Mouse (Mus musculus) macrophage (primary cell): Measurements from ENCODE around the gene Gm867. TPM values are rescaled to one million over a fixed set of nuclear protein-coding genes. Genes with fewer than 3 reads are reported as not detected.

ENCODE experiments used
- H3K27ac ChIP-seq: fragments of 350-480 bp; formaldehyde crosslinking; 2 replicates; pipeline ENCODE4 v1.9.0; 2021
- H3K36me3 ChIP-seq: fragments of 350-480 bp; formaldehyde crosslinking; 2 replicates; pipeline ENCODE4 v1.9.0; 2021; ENCODE audit errors: inconsistent target
- H3K4me3 ChIP-seq: fragments of 350-480 bp; formaldehyde crosslinking; 2 replicates; pipeline ENCODE4 v1.9.0; 2021; ENCODE audit errors: inconsistent target
- H3K79me2 ChIP-seq: fragments of 350-480 bp; formaldehyde crosslinking; 2 replicates; pipeline ENCODE4 v1.9.0; 2021; ENCODE audit errors: inconsistent target
- WGBS: methylation state at CpG from one replicate; pipeline ENCODE4 v1.1.7; 2026; ENCODE audit warnings: inconsistent platforms; ENCODE audit not compliant: missing documents; 5-methylcytosine and 5-hydroxymethylcytosine counted together
- polyA plus RNA-seq: library from polyadenylated mRNA; stranded (reverse); fragments of 250-400 nt; gene quantifications from 3 replicates; pipeline ENCODE4 v1.2.4, GENCODE M21; 2018; ENCODE audit warnings: inconsistent platforms
- total RNA-seq, 78 experiments: library from RNA; depleted of rRNA; stranded (reverse); fragments of 250-400 nt; gene quantifications; 1 replicate in 9 of 78; 2 replicates in 24 of 78; 3 replicates in 43 of 78; 4 replicates in 2 of 78; pipeline ENCODE4 v1.2.4; 2018; ENCODE audit warnings: inconsistent platforms in 56 of 78

Gene Gm867
- not detected for total RNA-seq (2018; cell fraction: chromatin; rRNA removed)
- not detected for total RNA-seq (2018; cell fraction: cytosol; rRNA removed)
- total RNA-seq (2018; cell fraction: nucleus; rRNA removed): not detected
- not detected in 3 replicates for polyA plus RNA-seq

- H3K4me3 ChIP-seq: no peak within 1 kb of the TSS
- no peak within 1 kb of the TSS for H3K27ac ChIP-seq
- WGBS: 88% methylated on average over 5 of the region's 5 CpGs
- no peaks in the 10 kb centered on the region for H3K36me3 ChIP-seq
- no peaks in the 10 kb centered on the region for H3K79me2 ChIP-seq
These were observed at the start of gene Gm867 for GRCm38 (mm10) chr10:75940520-75940919. Gene Gm867 (minus strand): TSS chr10:75940672.

- no peaks in the 10 kb centered on the region for H3K79me2 ChIP-seq
- no peak overlapping the region for H3K4me3 ChIP-seq
- H3K27ac ChIP-seq: no peak overlapping the region
- WGBS: 96% methylated on average over 3 of the region's 3 CpGs
- H3K36me3 ChIP-seq: no peaks in the 10 kb centered on the region
These were observed 39.0 kb upstream of the Gm867 start for GRCm38 (mm10) chr10:75979432-75979831.

- Histone ChIP-seq H3K36me3 (no peaks in the 10 kb centered on the region), H3K27ac (no peak overlapping the region), H3K4me3 (no peak overlapping the region), H3K79me2 (no peaks in the 10 kb centered on the region)
- 83% methylated on average over 5 of the region's 5 CpGs for WGBS
These were observed 38.3 kb upstream of the Gm867 start for GRCm38 (mm10) chr10:75978835-75979157.

DNA sequence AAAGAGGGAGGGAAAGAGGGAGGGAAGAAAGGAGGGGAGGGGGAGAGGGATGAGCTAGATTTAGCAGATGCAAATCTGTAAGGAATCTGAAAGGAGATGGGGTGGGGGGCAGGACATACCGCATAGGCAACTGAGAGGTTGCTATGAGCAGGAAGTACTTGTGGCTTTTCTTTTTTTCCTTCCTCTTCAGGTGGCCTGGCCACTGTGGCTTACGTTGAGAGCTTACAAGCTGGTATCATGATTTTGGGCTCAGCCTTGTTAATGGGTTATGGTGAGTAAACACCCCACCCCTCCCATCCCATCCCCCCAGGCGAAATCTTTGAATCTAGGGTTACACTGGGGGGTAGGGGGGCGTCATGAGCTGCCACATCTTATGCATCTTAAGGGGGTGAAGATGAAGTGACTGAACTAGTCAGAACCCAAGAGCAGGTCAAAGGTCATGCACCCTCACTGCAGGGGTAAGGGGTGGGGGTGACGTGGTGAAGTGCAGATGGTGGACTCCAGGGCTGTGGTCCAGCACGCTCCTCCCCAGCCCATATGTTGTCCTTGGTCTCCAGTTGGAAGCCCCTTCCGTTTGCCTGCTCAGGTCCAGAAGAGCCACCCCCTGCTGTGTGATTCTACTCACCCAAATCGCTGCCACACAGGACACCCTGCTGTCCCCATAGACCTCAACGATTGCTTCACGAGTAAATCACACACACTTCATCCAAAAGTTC lies 37.8 kb upstream of the Gm867 start:
- no peaks in the 10 kb centered on the region for H3K79me2 ChIP-seq
- H3K27ac ChIP-seq: no peak overlapping the region
- H3K4me3 ChIP-seq: no peak overlapping the region
- WGBS: 27% methylated on average over 10 of the region's 10 CpGs
- no peaks in the 10 kb centered on the region for H3K36me3 ChIP-seq

DNA sequence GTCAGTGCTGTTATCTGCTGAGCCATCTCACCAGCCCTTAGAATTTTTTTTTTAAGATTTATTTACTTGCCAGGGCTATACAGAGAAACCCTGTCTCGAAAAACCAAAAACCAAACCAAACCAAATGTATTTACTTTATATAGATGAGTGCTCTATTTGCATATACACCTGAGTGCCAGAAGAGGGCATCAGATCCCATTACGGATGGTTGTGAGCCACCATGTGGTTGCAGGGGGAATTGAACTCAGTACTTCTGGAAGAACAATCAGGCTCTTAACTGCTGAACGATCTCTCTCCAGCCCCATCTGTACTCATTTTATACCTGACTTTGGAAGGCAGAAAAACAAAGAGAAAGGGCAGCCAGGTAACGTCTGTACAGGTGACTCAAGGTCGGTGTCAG lies 34.7 kb upstream of the Gm867 start:
- no peaks in the 10 kb centered on the region for H3K79me2 ChIP-seq
- H3K4me3 ChIP-seq: no peak overlapping the region
- no peaks in the 10 kb centered on the region for H3K36me3 ChIP-seq
- WGBS: 75% methylated on average over 5 of the region's 5 CpGs
- no peak overlapping the region for H3K27ac ChIP-seq

DNA sequence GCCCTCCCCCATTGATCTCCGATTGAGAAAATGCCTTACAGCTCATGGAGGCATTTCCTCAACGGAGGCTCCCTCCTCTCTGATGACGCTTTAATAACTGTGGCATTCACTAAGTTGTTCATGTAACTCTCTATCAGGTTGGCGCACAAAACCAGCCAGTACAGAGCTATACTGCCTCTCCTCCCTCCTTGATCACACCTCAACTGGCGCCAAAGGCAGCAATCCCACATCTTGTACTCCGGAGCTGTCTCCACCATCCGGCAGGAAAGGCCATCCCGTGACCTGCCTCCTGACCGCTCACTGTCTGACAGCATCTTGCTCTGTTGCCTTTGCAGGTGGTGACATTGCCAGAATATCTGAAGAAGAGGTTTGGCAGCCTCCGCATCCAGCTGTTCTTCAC lies 33.4 kb upstream of the Gm867 start:
- WGBS: 90% methylated on average over 10 of the region's 10 CpGs
- Histone ChIP-seq H3K27ac (no peak overlapping the region), H3K36me3 (no peaks in the 10 kb centered on the region), H3K79me2 (no peaks in the 10 kb centered on the region), H3K4me3 (no peak overlapping the region)

GRCm38 (mm10) chr10:75954381-75954811 lies 13.9 kb upstream of the Gm867 start, which contains the start of gene Gm5134:
Gene Gm5134 (plus strand): TSS chr10:75954514.
- Histone ChIP-seq H3K36me3 (no peaks in the 10 kb centered on the region), H3K4me3 (peak within 1 kb of the TSS; percentile 2; the same call in 1 of the 2 replicates), H3K79me2 (no peaks in the 10 kb centered on the region), H3K27ac (no peak within 1 kb of the TSS)
- 22% methylated on average over 20 of the region's 20 CpGs for WGBS

DNA sequence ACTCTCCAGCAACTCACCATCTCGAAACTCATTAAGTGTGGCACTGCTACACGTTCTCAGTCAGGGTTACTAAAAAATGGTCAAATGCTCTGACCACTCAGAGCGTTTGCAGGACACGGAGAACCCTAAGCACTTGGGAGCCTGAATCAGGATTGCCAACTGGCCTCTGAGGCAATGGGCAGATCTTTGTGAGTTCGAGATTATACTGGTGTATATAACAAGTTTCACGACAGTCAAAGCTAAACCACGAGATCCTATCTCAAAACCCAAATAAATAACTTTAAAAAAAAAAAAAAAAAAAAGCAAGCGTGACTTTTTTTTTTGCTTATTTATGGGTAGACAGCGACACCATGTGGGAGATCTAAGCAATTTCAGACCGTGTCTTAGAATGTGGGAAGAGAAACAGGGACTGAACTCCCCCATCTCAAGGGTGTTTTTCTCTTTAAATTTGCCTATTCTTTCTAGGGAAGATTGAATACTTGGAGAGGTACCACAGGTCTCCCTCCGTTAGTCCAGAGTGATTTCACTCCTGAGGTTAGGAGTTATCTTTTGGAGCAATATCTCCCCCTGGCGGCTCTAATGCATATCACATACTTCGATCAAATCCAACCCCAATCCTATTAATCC lies 11.1 kb upstream of the Gm867 start:
- Histone ChIP-seq H3K79me2 (no peaks in the 10 kb centered on the region), H3K4me3 (no peak overlapping the region; the same call in 1 of the 2 replicates), H3K36me3 (no peaks in the 10 kb centered on the region), H3K27ac (no peak overlapping the region)
- 3% methylated on average over 13 of the region's 13 CpGs for WGBS

DNA sequence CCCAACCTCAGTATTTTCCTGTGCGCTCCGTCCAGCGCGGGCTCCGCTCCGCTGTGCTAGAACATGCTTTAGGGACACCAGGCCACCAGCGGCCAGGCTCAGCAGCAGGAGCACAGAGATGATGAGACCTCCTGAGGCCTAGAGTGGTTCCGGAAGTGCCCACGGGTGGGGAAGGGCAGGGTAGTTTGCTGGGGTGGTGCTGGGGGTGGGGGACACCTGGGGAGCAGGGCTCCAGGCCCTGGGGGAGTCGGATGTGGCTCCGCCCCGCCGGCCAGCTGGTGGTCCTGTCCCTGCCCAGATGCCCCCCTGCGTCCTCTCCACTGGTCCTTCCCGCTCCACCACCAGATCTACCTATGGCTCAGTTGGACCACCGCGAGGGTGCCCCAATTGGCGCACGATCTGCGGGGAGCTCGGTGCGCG lies 10.3 kb upstream of the Gm867 start:
- Histone ChIP-seq H3K4me3 (no peak overlapping the region), H3K79me2 (no peaks in the 10 kb centered on the region), H3K36me3 (no peaks in the 10 kb centered on the region), H3K27ac (no peak overlapping the region)
- 22% methylated on average over 23 of the region's 23 CpGs for WGBS

GRCm38 (mm10) chr10:75949053-75950045 lies 8.9 kb upstream of the Gm867 start:
- Histone ChIP-seq H3K27ac (no peak overlapping the region), H3K4me3 (no peak overlapping the region)
- 63% methylated on average over 22 of the region's 22 CpGs for WGBS

GRCm38 (mm10) chr10:75948079-75948478 lies 7.6 kb upstream of the Gm867 start:
- Histone ChIP-seq H3K27ac (no peak overlapping the region), H3K4me3 (no peak overlapping the region)

More at GRCm38 (mm10) chr10:75949053-75950045, 8.9 kb upstream of the Gm867 start:
- no peaks in the 10 kb centered on the region for H3K79me2 ChIP-seq
- H3K36me3 ChIP-seq: no peaks in the 10 kb centered on the region

GRCm38 (mm10) chr10:75945896-75946295 lies 5.4 kb upstream of the Gm867 start:
- 88% methylated on average over 7 of the region's 7 CpGs for WGBS
- H3K27ac ChIP-seq: no peak overlapping the region

More at GRCm38 (mm10) chr10:75948079-75948478, 7.6 kb upstream of the Gm867 start:
- Histone ChIP-seq H3K79me2 (no peaks in the 10 kb centered on the region), H3K36me3 (no peaks in the 10 kb centered on the region)
- WGBS: 77% methylated on average over 5 of the region's 5 CpGs

GRCm38 (mm10) chr10:75945213-75945612 lies 4.7 kb upstream of the Gm867 start:
- WGBS: 95% methylated on average over 6 of the region's 7 CpGs

More at GRCm38 (mm10) chr10:75945896-75946295, 5.4 kb upstream of the Gm867 start:
- Histone ChIP-seq H3K4me3 (no peak overlapping the region), H3K79me2 (no peaks in the 10 kb centered on the region), H3K36me3 (no peaks in the 10 kb centered on the region)

DNA sequence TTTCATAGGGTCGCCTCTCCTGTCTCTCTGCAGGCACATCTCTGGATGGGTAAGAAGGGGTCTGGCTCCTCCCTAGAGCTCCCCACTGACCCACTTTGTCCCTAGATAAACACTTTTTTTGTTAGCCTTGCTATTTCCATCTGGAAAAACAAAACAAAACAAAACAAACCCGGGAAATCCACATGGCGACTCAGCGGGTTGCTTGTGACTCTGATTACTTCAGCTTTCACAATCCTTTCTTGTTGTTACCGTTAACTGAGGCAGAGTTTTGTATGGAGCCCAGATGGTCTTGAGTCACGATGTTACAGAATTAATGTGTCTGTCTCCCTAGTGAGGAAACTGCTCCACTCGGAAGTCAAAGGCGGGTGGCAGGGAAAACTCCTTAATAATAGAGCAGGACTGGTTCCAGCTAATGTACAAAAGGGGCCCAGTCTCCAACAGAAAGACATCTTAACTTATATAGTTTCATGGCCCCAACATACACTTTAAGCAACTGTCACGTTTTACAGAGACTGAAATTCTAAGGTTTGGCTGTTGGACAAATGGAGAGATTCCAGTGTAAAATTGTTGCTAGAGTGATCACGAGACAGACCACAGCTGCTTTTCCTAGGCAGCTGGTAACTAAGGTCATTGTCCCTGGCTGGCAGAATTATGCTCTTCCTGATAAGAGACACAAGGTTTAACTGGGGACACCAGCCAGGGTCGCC lies 3.7 kb upstream of the Gm867 start:
- Histone ChIP-seq H3K4me3 (no peak overlapping the region), H3K36me3 (no peaks in the 10 kb centered on the region), H3K79me2 (no peaks in the 10 kb centered on the region), H3K27ac (no peak overlapping the region)
- 74% methylated on average over 11 of the region's 11 CpGs for WGBS

More at GRCm38 (mm10) chr10:75945213-75945612, 4.7 kb upstream of the Gm867 start:
- Histone ChIP-seq H3K27ac (no peak overlapping the region), H3K79me2 (no peaks in the 10 kb centered on the region), H3K4me3 (no peak overlapping the region), H3K36me3 (no peaks in the 10 kb centered on the region)
